Mouse (Mus musculus): ENCODE measurements around the gene Hs6st3.

Hs6st3 gene

DNA sequence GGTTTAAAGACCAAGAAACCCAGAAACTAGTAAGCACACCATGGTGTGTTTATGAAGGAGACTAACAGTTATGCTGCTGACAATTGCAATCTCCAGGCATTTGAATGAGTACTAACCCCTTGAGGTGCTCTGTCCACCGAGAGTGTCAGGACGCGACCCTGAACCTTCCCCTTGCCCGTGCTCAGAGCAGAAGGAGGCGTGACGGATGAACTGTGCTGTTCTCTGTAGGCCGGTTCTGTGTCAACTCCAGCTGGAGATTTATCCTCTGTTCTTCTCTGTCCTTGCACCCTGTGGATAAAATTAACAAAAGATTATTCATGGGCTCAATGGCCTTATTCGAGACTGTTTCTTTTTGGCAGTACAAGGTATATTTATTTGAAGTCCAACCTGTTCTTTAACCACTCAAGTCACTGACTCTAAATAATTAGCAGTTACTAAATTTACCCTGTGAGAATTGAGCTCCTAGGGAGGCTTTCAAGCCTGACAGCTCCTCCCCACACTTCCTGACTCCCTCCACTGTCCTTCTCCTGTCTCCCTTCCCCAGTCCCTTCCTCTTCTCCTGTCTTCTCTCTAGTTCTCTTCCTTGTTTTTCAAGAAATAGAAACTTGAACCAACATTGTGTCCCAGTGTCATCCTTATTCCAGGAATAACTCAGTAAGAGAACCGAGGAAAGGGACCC is 659.2 kb downstream of the Hs6st3 start:
- no peak for DNase-seq (ENCODE audit: low spot score)

DNA sequence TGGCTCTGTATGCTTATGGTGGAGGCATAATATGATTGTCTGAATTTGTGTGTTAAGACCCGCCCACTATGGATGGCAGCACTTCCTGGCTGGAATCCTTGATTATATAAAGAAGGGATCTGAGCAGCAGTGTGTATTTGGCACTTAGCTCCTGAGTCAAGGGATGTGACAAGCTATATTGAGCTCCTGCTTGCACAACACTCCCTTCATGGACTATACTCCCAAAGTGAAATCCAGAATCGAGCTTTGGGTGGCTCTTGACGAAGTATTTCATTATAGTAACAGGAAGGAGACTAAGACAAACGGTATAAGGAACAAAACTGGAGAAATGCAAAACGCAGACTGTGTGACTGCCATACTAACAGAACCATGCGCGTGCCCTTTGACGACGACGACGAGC is 660.4 kb downstream of the Hs6st3 start:
- no peak for DNase-seq (ENCODE audit: low spot score)

DNA sequence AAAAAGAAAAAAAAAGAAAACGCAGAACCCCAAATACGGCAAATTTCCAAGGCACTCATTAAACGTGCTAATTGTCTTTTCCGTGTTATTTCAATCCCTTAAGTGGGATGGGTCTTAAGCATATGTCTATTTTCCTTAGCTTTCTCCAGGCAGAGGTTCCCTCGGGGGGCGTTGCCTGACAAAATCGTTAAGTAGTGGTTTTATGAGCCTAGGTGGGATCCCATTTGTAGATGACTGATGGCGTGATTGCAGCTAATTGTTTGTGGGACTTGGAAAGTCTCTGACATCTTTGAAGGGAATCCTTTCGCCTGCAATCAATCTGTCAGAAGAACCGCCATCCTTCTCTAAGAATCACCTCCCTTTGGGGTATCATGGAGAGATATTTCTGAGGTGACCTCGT is 662.7 kb downstream of the Hs6st3 start:
- DNase-seq (ENCODE audit: low spot score), result no peak

DNA sequence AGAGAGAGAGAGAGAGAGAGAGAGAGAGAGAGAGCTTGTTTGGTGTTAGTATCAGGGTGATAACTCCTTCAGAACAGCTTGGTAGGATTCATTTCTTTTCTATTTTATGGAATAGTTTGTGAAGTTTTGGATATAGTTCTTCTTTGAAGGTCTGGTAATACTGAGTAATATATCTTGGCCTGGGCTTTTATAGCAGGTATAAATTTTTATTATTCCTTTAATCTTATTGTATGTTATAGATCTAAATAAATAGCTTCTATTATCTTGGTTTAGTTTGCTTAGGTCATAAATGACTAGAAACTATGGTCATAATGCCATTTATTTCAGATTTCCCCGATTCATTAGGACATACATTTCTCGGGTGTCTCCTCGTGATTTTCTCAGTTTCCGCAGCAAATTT is 675.8 kb downstream of the Hs6st3 start:
- no peak for DNase-seq (ENCODE audit: low spot score)

DNA sequence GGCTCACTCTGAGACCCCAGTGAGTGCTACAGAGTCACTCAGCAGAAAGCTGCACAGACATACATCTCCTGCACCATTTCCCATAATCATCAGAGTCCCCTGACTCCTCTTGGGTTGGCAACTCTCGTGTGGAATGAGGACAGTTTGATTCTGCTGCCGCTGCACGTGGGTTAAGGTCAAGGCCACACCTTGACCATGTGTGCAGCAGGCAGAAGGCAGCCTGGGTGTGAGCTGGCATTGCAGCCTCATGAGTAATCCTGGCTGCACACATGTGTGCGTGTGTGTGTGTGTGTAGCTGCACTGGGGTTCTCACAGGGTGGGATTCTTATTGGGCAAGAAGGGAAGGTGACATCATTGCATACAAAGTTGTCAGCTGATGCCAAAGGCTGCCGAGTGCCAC is 677.5 kb downstream of the Hs6st3 start:
- no peak for DNase-seq (ENCODE audit: low spot score)

DNA sequence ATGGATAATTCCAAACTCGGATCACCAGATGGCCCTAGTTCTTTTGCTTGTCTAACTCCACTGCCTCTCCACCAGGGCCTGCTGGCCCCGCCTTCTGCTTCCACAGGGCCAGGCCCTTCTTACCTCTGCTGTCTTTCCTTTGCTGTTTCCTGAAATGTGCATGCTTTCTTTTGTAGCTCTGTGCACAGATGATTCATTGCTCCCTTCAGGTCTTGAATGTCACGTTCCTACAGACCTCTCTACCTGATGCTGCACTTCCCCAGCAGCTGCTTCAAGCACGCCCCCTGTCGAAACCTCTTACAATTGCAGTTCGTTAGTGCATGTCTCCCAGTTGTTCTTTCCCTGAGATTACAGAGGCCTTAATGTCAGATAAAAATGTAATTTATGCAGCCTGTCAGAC is 682.4 kb downstream of the Hs6st3 start:
- DNase-seq (ENCODE audit: low spot score), result no peak

DNA sequence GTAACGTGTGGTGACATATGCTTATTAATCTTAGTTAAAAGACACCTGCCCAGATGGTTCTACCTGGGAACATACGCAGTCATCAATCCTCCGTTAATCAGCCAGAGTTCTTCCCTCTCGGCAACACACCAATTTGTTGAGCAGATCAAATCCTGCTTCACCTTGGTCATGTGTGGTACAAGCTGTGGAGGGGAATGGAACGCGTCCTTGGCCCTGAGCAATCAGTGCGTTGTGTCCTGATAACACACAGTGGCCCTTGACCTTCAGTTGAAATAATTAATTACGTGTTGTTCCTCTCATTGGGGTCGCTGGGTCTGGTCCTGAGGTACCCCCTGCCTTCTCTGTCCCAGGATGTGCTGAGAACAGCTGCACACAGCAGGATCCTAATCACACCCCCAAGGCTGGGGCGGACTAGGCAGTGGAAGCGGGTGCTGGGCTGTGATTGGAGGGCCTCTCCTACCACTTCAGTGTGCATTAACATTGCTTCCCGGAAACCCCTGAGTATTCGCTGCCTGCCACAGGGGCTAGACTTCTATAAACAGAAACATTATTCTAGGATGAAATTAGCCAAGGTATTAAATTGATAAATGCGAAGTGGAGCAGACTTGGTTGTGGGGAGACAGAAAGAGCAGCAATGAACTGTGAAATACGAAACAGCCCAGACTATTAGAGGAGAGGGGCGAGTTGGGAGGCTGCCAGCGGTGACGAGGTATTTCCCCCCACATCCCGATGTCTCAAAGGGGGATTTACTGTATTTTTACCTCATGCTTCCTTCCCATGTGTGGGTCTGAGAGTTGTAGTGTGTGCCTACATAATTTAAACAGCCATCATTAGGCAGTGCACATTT is 693.2 kb downstream of the Hs6st3 start:
- no peak for DNase-seq (ENCODE audit: low spot score)

DNA sequence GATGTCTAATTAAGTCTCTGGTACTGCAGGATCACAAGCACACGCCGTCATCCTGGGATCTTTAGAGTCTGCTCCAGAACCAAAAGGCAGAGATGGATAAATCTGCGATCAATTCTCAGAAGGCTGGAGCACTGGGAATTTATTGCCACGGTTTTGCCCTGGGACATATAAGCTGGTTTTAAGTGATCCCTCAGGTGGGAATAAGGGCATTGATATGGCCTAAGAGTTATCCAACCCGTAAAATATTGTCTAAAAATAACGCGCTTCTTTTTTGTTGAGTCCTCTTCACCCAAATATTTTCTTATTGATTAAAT is 693.8 kb downstream of the Hs6st3 start:
- DNase-seq (ENCODE audit: low spot score), result no peak

DNA sequence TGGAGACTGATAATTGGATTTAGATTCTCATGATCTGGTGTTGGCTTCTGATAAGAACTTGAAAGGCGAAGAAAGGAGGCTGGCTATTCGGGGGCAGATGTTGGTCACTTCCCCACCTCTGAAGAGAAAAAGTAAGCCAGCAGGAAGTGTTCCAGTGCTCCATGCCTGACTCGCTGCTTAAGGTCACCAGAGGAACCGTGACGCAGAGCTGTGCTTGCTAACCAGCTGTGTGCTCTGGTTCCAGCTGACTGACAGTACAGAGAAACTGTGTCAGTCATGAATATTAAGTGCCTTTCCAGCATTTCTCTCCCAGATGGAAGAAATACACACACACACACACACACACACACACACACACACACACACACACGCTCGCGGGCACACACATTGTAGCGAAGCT is 694.8 kb downstream of the Hs6st3 start:
- no peak for DNase-seq (ENCODE audit: low spot score)

DNA sequence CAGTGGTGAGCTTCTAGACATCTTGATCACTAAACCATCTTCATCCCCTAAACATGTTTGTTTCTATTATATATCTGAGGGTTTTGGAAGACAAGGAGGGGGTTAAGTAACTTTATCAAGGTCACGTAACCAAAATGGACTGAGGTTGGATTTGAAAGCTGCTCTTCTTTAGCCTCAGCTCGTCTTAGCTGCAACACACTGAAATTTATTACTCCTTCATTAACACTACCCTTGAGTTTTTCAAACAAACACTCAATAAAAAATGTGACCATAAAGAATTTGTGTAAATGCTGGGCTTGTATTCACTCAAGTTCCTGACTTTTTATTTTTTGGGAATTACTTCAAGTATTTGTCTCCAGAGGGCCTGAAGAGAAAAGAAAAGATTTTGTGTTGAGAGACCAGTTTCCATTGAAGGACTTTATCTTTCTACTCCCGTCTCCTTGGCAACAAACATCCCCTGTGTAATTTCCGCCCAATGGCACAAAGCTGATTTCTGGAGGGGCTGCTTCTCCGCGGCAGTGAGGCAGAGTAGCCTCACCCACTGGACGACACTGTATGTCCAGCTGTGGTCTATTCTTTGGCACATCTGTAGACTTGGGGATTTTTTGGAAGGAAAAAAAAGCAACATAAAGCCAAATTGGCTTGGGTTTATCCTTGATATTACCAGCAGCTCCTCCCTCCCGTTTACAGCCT is 696.0 kb downstream of the Hs6st3 start:
- no peak for DNase-seq (ENCODE audit: low spot score)

DNA sequence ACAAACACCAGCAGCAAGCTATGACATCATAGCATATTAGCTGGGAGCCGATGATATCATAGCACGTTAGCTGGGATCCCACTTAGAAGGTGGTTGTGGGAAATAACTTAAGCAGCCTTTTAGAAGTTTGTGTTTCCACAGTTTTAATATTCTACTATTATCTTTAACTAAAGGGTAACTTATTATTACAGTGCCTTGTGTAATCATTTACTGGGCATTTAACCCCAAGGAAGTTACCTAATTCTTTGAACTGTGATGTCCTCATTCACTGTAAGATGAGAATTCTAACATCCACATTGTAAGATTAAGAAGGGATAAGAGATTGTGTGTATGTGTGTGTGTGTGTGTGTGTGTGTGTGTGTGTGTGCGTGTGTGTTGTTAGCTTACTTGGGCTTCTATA is 697.9 kb downstream of the Hs6st3 start:
- DNase-seq (ENCODE audit: low spot score), result no peak

DNA sequence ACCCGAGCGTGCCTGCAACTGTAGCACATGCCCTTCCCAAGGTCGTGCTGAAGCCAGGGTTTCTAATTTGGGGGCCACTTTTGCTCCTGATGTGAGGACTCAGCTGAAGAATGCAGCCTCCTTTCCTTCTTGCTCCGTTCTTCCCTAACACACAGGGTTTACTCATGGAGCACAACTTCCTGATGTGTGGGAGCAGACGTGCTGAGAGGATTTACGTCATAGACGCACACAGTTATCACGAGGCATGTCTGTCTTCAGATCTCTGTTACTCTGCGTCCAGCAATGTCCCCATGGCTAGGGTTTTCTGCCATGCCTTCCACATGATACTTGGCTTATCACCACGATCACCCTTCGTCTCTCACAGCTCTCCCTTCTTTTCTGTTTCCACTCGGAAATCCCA is 709.4 kb downstream of the Hs6st3 start:
- DNase-seq (ENCODE audit: low spot score), result no peak

DNA sequence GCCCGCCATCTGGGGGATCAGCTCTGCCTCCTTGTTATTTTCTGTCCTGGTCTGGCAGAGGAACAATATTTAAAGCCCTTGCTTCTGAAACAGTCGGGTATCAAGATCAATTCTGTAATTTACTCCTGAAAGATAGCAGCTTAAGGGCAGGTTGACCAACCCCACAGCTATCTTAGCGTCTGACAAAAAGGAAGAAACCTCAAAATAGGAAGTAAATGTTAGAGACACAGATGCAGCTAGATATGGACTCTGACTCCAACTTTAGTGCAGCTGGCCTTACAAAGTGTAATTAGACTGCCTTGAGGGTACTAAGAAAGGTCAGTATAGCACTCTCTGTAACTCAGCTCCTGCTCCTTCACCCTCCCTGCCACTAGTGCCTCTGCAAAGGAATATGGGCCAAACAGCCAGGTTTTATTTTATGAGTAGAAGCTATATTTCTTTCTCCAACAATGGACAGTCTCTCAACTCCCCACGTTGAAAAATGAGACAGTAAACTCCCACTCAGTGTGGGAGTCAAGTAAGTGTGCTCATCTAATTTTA is 710.7 kb downstream of the Hs6st3 start:
- no peak for DNase-seq (ENCODE audit: low spot score)

DNA sequence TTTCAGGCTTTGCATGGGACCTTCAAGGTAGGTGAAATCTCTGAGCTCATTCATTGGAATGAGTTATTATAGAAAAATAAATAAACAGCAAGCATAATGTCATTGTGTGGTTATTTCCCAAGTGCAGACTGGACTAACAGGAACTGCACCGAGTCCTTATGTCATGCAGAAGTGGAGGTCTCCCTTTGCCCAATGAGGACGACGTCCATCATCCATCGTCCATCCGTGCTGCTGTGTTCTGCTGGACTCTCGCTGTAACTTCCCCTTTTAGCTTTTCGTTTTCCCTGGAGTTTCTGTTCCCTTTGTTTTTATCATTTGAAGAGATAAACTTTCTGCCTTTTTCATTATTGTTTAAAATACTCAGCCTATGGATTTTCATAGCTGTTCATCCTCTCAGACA is 711.2 kb downstream of the Hs6st3 start:
- DNase-seq (ENCODE audit: low spot score), result no peak

DNA sequence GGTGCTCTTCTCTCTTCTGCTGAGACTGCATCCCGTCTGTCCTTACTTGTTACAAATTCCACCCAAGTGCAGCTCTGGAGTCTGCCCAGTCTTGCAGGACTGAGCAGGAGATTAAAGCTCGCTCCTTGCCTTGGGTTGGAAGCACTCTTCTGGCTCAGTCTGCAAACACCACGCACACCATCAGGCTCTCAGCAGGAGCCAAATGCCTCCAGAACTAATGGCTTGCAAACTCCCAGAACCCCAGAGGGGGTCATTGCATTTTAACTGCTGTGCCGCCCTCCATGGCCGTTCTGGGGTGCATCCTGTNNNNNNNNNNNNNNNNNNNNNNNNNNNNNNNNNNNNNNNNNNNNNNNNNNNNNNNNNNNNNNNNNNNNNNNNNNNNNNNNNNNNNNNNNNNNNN is 714.0 kb downstream of the Hs6st3 start:
- DNase-seq (ENCODE audit: low spot score), result no peak

DNA sequence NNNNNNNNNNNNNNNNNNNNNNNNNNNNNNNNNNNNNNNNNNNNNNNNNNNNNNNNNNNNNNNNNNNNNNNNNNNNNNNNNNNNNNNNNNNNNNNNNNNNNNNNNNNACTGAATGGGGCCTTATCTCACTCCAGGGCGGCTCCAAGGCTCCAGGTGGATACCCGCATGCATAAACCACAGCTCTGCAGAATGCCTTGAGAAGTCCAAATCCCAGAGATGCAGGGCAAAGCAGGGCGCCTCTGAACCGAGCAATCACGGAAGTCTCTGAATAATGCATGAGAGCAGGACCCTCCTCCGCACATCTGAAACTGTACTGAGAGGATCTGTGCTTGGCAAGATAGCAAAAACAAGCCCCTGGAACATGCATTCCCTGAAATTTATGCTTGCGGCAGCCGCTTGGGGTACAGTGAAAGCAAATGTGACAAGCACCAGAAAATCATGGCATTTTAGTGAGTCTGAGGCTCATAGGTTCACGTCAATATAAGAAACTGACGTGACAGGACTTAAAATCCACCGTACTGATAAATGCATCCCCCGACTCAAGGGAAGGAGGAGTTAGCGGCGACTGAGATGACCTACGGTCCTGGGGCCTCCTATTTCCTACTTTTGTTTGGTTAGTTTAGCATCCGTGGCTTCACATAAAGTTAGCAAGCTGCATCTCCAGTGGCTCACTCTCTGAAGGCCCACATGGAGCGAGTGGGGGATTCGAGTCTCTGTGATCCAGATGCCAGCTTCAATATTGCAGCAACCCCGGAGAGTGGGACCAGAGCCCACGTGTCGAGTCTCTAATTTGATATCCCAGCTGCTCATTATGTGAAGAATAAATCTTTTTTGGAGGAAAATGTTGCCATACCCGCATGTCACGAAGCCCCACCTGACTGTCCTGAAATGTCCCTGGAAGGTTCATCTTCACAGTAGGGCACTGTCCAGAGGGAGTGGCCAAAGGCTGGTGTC is 719.5 kb downstream of the Hs6st3 start:
- DNase-seq (ENCODE audit: low spot score), result no peak

DNA sequence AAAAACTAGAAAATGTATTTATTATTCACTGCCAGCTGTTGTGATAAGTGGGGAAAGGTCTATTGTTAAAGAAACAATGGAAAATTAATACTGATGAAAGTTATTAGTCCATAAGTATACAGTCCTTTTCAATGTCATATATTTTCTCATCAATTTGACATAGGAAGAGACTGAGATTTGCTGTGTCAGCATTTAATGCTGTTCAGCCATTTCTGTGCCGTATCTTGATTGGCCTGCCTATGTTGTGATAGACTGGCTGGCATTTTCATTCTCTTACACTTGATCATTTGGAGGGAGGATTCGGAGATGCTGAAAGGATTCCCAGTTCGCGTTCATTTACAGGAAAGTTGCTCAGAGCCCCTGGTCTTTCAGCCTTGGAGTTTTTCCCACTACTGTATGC is 735.5 kb downstream of the Hs6st3 start:
- no peak for DNase-seq (ENCODE audit: low spot score)

DNA sequence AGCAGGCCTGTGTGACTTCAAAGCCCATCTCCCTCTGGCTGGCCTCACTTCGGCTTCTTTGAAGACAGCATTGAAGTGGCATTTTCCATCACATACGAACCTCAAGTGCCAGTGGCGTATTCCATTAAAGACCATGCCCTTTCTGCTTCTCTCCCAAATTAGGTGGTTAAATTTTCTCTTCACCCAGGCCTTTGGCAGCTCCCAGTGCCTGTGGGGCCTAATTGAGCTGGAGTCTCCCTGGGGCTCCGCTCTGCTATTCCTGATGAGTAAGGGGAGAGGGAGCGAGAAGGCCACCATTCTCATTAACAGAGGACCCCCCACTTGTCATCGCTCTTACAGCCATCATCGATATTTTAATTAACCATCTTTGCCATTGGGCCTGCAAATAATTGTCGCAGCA is 754.8 kb downstream of the Hs6st3 start:
- DNase-seq (ENCODE audit: low spot score), result no peak

DNA sequence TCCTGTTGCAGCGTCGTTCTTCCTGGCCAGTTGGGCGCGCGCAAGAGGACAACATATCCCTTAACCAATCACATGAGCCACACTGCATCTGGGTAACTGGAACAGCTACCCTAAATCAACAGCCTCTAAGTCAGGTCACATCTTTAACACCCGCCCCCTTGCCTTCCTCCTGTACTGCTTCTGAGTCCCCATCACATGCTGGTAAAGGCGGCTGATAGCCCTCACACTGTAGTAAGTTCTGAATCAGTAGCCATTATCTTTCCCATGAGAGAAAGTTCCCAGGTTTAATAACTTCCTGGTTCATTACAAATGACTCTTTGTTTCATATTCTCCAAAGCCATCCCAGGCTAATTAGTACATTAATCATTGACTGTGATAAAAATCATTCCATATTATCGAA is 757.0 kb downstream of the Hs6st3 start:
- DNase-seq (ENCODE audit: low spot score), result no peak

DNA sequence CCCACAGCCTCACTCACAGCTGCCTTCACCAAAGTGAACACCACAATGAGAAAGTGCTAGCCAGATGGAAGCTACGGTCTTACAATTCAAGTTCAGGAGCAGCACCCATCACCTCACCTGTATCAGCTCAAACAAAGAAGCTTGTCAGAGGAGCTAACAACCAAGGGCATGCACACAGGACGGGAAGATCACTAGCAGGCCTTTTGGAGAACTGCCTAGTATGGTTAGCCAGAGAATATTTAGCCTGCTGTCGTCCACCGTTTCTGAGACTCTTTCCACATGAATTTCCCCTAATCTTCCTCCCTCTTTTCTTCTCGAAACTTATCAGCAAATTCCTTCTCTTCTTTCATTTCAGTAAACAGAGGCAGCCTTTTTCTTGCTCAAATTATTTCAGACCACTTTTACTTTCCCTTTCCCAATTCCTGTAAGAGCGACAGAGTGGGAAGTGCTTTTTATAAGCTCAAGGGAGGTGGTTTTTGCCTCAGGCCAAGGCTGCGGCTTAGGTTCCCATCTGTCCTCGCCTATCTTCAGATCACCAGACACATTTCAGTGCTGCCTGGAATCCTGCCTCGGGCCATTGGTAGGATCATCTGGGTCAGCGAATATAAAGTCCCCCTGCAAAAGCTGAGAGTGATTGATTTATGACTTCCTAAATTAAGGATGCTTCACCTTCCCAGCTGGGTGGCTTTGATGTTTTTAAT is 757.8 kb downstream of the Hs6st3 start:
- DNase-seq (ENCODE audit: low spot score), result no peak

DNA sequence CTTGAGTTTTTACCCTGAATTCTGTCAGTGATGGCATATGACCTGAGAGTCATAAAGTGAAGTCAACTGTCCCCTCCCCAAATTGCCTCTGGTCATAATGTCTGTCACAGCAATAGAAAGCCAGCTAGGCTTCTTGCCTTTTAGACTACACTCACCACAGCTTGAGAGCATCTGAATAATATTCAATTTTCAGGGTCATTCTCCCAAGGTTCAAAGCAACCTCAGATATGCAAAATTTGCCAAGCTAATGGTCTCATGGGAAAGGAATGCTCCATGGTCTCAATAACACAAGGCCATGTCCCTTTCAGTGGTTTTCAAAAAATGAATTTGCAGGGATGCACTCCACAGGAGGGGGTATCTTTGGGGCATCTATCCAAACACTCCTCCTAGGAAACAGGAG is 764.3 kb downstream of the Hs6st3 start:
- no peak for DNase-seq (ENCODE audit: low spot score)

Measured in T-cell, adult 2 months (primary cell).